Mouse (Mus musculus) embryonic facial prominence, embryonic 13.5 days (tissue): ENCODE results near the gene Exo5. TPM values are rescaled to one million over a fixed set of nuclear protein-coding genes. Genes with fewer than 3 reads are reported as not detected.

Source experiments
- ATAC-seq: fragments of 200-750 bp; cut with Nextera tagmentation; 2 replicates; pipeline ENCODE4 v1.8.0; 2017; ENCODE audit warnings: low read depth; ENCODE audit not compliant: insufficient number of reproducible peaks, insufficient read depth, low FRiP score, low TSS enrichment
- H3K27ac ChIP-seq: fragments of 300-500 bp; sonication (generic); 2 replicates; pipeline ENCODE4 v1.5.1; 2015; ENCODE audit warnings: moderate library complexity, mild to moderate bottlenecking, inconsistent platforms
- H3K27me3 ChIP-seq: fragments of 300-500 bp; sonication (generic); 2 replicates; pipeline ENCODE4 v1.6.1; 2015; ENCODE audit warnings: mild to moderate bottlenecking, inconsistent platforms
- H3K36me3 ChIP-seq: fragments of 300-500 bp; sonication (generic); 2 replicates; pipeline ENCODE4 v1.6.1; 2015; ENCODE audit warnings: mild to moderate bottlenecking, inconsistent platforms
- H3K4me1 ChIP-seq: fragments of 300-500 bp; sonication (generic); 2 replicates; pipeline ENCODE4 v1.6.1; 2015; ENCODE audit warnings: inconsistent platforms
- H3K4me2 ChIP-seq: fragments of 300-500 bp; sonication (generic); 2 replicates; pipeline ENCODE4 v1.6.1; 2015; ENCODE audit warnings: moderate library complexity, mild to moderate bottlenecking, inconsistent platforms
- H3K4me3 ChIP-seq: fragments of 300-500 bp; sonication (generic); 2 replicates; pipeline ENCODE4 v1.5.1; 2015; ENCODE audit warnings: mild to moderate bottlenecking, inconsistent platforms
- H3K9ac ChIP-seq: fragments of 300-500 bp; sonication (generic); 2 replicates; pipeline ENCODE4 v1.6.1; 2015; ENCODE audit warnings: mild to moderate bottlenecking, inconsistent platforms
- H3K9me3 ChIP-seq: fragments of 300-500 bp; sonication (generic); 2 replicates; pipeline ENCODE4 v1.6.1; 2016; ENCODE audit warnings: inconsistent platforms
- WGBS: fragments of 180-500 bp; shearing (Covaris S2); methylation state at CpG from one replicate; pipeline ENCODE4 v1.1.7; 2015; ENCODE audit warnings: mixed read lengths; 5-methylcytosine and 5-hydroxymethylcytosine counted together
- microRNA-seq: library from miRNA; unstranded; fragments of <30 nt; microRNA quantifications from one replicate; pipeline ENCODE4, GENCODE M21; 2016
- polyA plus RNA-seq: library from polyadenylated mRNA; unstranded; fragments of >200 nt; fragmentation: Nextera tagmentation; extraction: Ambion mirVana; gene quantifications from 2 replicates; pipeline ENCODE4 v1.2.1, GENCODE M21; 2015

The Exo5 gene
- polyA plus RNA-seq, 1 experiment from 2014 or later = 35.7 TPM

GRCm38 (mm10) chr4:120886131-120886530, 38.7 kb downstream of the Exo5 start:
- ATAC-seq = no peak
- Histone ChIP-seq H3K4me1 (peaks cover 41% of the 10 kb centered on the region), H3K4me2 (no peak overlapping the region), H3K27ac (no peak overlapping the region), H3K36me3 (no peaks in the 10 kb centered on the region), H3K27me3 (peaks cover 3% of the 10 kb centered on the region; the same call in 1 of the 2 replicates), H3K4me3 (no peak overlapping the region), H3K9ac (no peak overlapping the region), H3K9me3 (no peaks in the 10 kb centered on the region)
- WGBS = 24% methylated on average over 4 of the region's 4 CpGs

- Histone ChIP-seq H3K9ac (no peak overlapping the region), H3K27me3 (peaks cover 3% of the 10 kb centered on the region; the same call in 1 of the 2 replicates), H3K9me3 (no peaks in the 10 kb centered on the region), H3K4me1 (peaks cover 34% of the 10 kb centered on the region), H3K4me3 (no peak overlapping the region), H3K4me2 (no peak overlapping the region), H3K36me3 (no peaks in the 10 kb centered on the region), H3K27ac (no peak overlapping the region)
- 42% methylated on average over 13 of the region's 13 CpGs for WGBS
- ATAC-seq = no peak
Observed at GRCm38 (mm10) chr4:120885208-120886120, 39.4 kb downstream of the Exo5 start.

GRCm38 (mm10) chr4:120882002-120882625, 42.7 kb downstream of the Exo5 start:
- Histone ChIP-seq H3K27ac (no peak overlapping the region), H3K4me3 (no peak overlapping the region), H3K4me2 (no peak overlapping the region), H3K9ac (no peak overlapping the region), H3K9me3 (no peaks in the 10 kb centered on the region), H3K36me3 (no peaks in the 10 kb centered on the region), H3K27me3 (0 out of 2 replicates have a peak, but pooled peaks cover 3% of the 10 kb centered on the region), H3K4me1 (peaks cover 35% of the 10 kb centered on the region)
- 35% methylated on average over 5 of the region's 5 CpGs for WGBS
- ATAC-seq = no peak

GRCm38 (mm10) chr4:120880731-120881432, 43.9 kb downstream of the Exo5 start:
- 67% methylated on average over 6 of the region's 6 CpGs for WGBS
- no peak overlapping the region for H3K27ac ChIP-seq

GRCm38 (mm10) chr4:120879386-120879785, 45.4 kb downstream of the Exo5 start:
- Histone ChIP-seq H3K4me2 (no peak overlapping the region), H3K4me1 (peaks cover 18% of the 10 kb centered on the region), H3K27me3 (0 out of 2 replicates have a peak, but pooled peaks cover 3% of the 10 kb centered on the region), H3K9ac (no peak overlapping the region), H3K36me3 (no peaks in the 10 kb centered on the region), H3K4me3 (no peak overlapping the region), H3K9me3 (no peaks in the 10 kb centered on the region), H3K27ac (no peak overlapping the region)
- no peak for ATAC-seq
- WGBS = 41% methylated on average over 4 of the region's 4 CpGs

More at GRCm38 (mm10) chr4:120880731-120881432, 43.9 kb downstream of the Exo5 start:
- no peak overlapping the region for H3K9ac ChIP-seq
- H3K4me2 ChIP-seq = no peak overlapping the region
- H3K9me3 ChIP-seq = no peaks in the 10 kb centered on the region
- peaks cover 27% of the 10 kb centered on the region for H3K4me1 ChIP-seq
- 0 out of 2 replicates have a peak, but pooled peaks cover 3% of the 10 kb centered on the region for H3K27me3 ChIP-seq
- H3K4me3 ChIP-seq = no peak overlapping the region
- no peak for ATAC-seq
- no peaks in the 10 kb centered on the region for H3K36me3 ChIP-seq

- no peaks in the 10 kb centered on the region for H3K9me3 ChIP-seq
- no peak overlapping the region for H3K27ac ChIP-seq
- H3K4me3 ChIP-seq = no peak overlapping the region
- no peak overlapping the region for H3K4me2 ChIP-seq
- H3K4me1 ChIP-seq = peaks cover 18% of the 10 kb centered on the region
- no peaks in the 10 kb centered on the region for H3K36me3 ChIP-seq
- ATAC-seq = no peak; the same call in 1 of the 2 replicates
- H3K9ac ChIP-seq = no peak overlapping the region
- H3K27me3 ChIP-seq = 0 out of 2 replicates have a peak, but pooled peaks cover 3% of the 10 kb centered on the region
- 27% methylated on average over 3 of the region's 3 CpGs for WGBS
Observed at GRCm38 (mm10) chr4:120878728-120879127, 46.1 kb downstream of the Exo5 start.

GRCm38 (mm10) chr4:120875961-120876360, 48.9 kb downstream of the Exo5 start:
- Histone ChIP-seq H3K27me3 (no peaks in the 10 kb centered on the region), H3K4me3 (no peak overlapping the region), H3K9me3 (no peaks in the 10 kb centered on the region), H3K36me3 (no peaks in the 10 kb centered on the region), H3K9ac (no peak overlapping the region), H3K4me2 (no peak overlapping the region), H3K4me1 (peaks cover 12% of the 10 kb centered on the region), H3K27ac (no peak overlapping the region)
- ATAC-seq = no peak
- 65% methylated on average over 3 of the region's 3 CpGs for WGBS

Small RNA genes within 50 kb of the gene (microRNA-seq; reads per million reads assigned to microRNA genes)
- not detected for gene Mir7015

Other genes with a start within 250 kb of the Exo5 start
- 7.2 and 7.8 TPM in 2 replicates for gene Kcnq4, start 176.4 kb downstream of the Exo5 start, polyA plus RNA-seq
- 99.4 and 106 TPM in 2 replicates for gene Nfyc, start 93.4 kb downstream of the Exo5 start, polyA plus RNA-seq
- 0.87 and 1.2 TPM in 2 replicates for gene Rims3, start 70.2 kb downstream of the Exo5 start, polyA plus RNA-seq
- 10.0 and 10.9 TPM in 2 replicates for gene Zfp69, start 26.7 kb upstream of the Exo5 start, polyA plus RNA-seq
- gene Smap2, start 92.2 kb upstream of the Exo5 start, polyA plus RNA-seq = 13.7 and 13.9 TPM in 2 replicates
- 56.1 and 57.5 TPM in 2 replicates for gene Col9a2, start 114.4 kb upstream of the Exo5 start, polyA plus RNA-seq
- gene Zmpste24, start 173.2 kb upstream of the Exo5 start, polyA plus RNA-seq = 22.0 and 27.0 TPM in 2 replicates
- not detected in 2 replicates for gene Tmco2, start 184.2 kb upstream of the Exo5 start, polyA plus RNA-seq